Mouse (Mus musculus): ENCODE measurements at regions not wholly inside any gene's neighbourhood (a gene's known extent, or its start where the extent isn't known, plus 50 kb on each side); places are given as distances from the start of the nearest gene placed in this dataset.

DNA sequence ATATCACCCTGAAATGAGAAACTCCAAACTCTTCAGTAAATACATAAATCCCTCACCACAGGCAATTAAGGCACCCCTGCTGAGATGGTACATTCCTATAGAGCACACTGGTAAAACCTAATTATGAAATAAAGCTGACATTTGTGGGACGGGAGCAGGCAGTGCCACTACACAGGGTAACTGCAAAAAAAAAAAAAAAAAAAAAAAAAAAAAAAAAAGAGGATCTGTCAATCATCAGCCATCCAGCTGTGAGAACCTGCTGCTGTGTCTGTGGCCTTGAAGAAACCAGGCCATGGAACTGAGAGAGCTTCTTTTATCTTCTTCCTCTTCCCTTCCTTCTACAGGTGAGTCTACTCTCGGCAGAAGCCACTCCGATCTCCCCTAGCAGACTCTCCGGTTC, 78.6 kb upstream of the Sfrp2 start:
- no peak for DNase-seq (ENCODE audit: low spot score in 2 of 2)

DNA sequence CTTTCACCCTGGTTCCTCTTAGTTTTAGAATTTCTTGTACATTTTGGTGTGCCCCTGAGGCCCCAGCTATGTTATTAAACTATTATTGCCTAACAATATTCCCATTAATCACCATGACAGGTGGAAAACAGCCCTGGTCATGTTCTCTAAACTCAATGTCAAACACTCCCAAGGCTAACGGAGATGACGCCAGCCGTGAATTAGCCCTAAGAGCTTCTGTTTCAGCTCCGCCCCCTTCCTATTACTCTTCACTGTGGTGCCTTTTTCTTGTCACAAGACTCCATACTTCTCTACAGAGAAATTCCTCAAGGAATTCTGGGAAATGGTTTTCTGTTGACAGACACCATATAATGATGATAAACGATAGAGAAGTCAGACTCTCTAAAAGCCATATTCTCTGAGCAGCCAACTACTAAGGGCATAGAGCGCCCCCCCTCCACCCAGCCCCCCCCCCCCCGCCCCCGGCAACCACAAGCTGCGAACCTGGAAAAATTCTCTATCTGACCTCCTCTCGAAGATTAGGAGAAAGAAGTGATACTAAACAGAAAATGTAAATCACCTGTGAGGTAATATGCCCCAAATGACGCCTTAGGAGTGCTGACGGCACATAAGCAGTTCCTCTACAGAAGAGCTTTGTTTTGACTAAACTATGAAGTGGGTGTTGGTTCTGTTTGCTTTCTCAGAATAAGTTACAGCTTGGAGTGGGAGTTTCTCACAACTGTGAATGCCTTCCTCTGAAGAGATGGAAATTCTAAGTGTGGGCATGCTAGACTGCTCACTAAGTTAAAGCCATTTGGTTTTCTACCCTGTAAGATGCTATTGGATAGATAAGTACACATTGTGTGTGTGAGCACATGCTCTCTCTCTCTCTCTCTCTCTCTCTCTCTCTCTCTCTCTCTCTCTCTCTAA, 76.8 kb upstream of the Sfrp2 start:
- DNase-seq (ENCODE audit: low spot score in 2 of 2) = no peak

DNA sequence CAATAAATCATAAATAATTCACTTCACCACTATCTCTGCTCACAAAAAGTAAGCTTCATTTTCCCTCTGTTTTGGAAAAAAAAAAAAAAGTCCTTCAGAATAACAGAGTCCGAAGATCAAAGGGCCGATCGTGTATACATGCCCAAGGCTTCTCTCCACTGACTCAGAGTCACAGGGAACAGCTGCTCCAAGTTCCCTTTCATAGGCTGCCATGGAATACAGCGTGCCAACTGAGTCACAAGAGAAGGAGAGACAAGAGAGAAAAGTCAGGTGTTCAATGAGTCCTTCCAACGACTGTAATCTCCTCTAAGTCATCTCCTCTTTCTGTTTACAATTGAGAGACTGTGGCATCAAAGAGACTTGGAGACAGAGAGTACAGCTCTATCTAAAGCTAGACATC, 71.6 kb upstream of the Sfrp2 start:
- no peak for DNase-seq (ENCODE audit: low spot score in 2 of 2)

GRCm38 (mm10) chr3:83699751-83700150, 66.4 kb upstream of the Sfrp2 start:
- DNase-seq (ENCODE audit: low spot score in 2 of 2) = no peak

DNA sequence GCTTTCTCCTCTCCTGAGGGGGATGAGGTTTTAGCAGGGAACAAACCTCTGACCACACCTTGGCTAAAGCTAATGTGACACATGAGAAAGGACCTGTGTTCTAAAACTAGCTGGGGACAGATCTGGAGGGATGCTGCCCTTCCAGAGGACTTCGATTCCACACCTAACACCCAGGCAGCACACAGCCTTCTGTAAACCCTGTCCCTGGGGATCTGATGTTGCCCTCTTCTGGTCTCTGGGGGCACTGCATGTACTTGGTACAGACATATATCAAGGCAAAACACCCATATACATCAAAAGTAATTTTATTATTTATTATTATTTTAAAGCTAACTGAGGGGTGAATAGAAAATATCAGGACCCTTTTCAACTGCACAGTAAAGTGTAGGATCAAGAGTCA, 65.0 kb upstream of the Sfrp2 start:
- DNase-seq (ENCODE audit: low spot score in 2 of 2) = no peak

GRCm38 (mm10) chr3:83704559-83704958, 61.6 kb upstream of the Sfrp2 start:
- no peak for DNase-seq (ENCODE audit: low spot score in 2 of 2)

- DNase-seq (ENCODE audit: low spot score in 2 of 2) = no peak
These were observed 60.9 kb upstream of the Sfrp2 start for GRCm38 (mm10) chr3:83705253-83705652.

GRCm38 (mm10) chr3:83706531-83707243, 59.4 kb upstream of the Sfrp2 start:
- DNase-seq (ENCODE audit: low spot score in 2 of 2) = peak in 1 of 2 experiments; percentile 16

DNA sequence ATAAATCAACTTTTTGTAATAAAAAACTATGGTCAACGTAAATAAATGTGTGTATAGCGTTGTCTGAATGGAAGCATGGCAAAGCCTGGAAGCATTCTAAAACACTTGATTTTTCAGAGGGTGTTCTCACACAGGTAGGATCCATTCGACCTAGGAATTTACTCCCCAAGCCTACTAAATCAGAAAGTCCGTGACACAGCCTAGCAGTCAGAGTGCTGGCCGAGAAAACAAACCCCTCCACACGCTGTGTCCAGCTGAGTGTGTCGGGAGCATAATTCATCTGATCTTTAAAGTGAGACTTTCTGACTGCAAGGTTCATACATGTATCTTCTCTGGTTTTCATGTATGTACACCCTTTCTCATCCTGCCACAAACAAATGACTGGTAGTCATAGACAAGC, 58.8 kb upstream of the Sfrp2 start:
- no peak for DNase-seq (ENCODE audit: low spot score in 2 of 2)

GRCm38 (mm10) chr3:83708973-83709372, 57.1 kb upstream of the Sfrp2 start:
- no peak for DNase-seq (ENCODE audit: low spot score in 2 of 2)

DNA sequence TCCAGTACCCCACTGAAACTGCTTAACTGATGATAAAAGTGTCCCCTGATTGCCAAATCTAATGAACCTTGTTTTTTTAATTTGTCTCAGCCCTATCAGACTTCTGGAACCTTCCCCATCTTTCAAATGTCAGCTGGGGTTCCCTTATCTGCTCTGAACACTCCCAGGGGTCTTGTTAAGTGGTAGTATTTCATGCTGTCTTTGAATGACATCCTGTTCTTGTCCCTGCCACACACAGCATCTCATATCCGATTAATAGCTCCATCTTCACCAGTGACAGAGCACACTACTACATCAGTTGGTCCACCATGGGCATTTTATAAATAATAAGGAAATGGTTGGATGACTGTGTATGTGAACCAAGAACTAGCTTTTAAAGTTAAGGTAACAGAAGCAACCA, 56.6 kb upstream of the Sfrp2 start:
- no peak for DNase-seq (ENCODE audit: low spot score in 2 of 2)

GRCm38 (mm10) chr3:83710995-83711541, 55.1 kb upstream of the Sfrp2 start:
- DNase-seq (ENCODE audit: low spot score in 2 of 2) = no peak

DNA sequence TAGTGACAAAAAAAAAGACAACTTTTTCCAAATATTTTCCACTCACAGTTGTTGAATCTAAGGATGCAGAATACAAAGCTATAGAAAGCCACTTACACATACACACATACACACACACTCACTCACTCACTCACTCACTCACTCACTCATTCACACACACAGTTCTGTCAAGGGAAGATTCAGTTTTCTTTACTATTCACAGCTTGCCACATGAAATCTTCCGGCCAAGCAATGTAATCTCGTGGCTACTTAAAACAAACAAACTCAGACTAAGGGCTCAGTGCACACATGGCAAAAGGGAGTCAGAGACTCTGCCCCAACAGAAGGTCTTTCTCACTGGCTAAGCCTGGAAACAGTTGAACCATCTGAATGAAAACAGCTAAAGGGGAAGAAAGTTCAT, 53.8 kb upstream of the Sfrp2 start:
- DNase-seq (ENCODE audit: low spot score in 2 of 2) = no peak

GRCm38 (mm10) chr3:83714572-83714971, 51.5 kb upstream of the Sfrp2 start:
- no peak for DNase-seq (ENCODE audit: low spot score in 2 of 2)

All from gastrocnemius, postnatal 4 days (tissue).